Mouse (Mus musculus): ENCODE measurements around the gene Npepps. TPM values are rescaled to one million over a fixed set of nuclear protein-coding genes. Genes with fewer than 3 reads are reported as not detected.

The Npepps gene
- polyA plus RNA-seq, 2 experiments: 8.5 to 15.1 TPM

- Histone ChIP-seq H3K4me2 (ENCODE audit: low read depth) (no peak overlapping the region), H3K4me1 (replicated peaks; ENCODE audit: control insufficient read depth in 2 of 2, insufficient read depth in 2 of 2, low read length in 1 of 2) (no peaks in the 10 kb centered on the region), H3K9ac (replicated peaks) (no peak overlapping the region), H3K27me3 (ENCODE audit: control insufficient read depth, insufficient read depth, low read length) (no peaks in the 10 kb centered on the region), H3K4me3 (ENCODE audit: insufficient read depth in 1 of 2, low read depth in 2 of 2, low read length in 2 of 2) (no peak overlapping the region), H3K36me3 (replicated peaks; ENCODE audit: control insufficient read depth, insufficient read depth, low read depth) (no peaks in the 10 kb centered on the region), H3K27ac (no peak overlapping the region), H3K9me3 (ENCODE audit: control insufficient read depth, low read length) (no peaks in the 10 kb centered on the region)
- WGBS (ENCODE audit: insufficient replicate concordance): 54% methylated on average over 9 of the region's 9 CpGs
- DNase-seq (ENCODE audit: low read depth in 3 of 3, low spot score in 3 of 3) (no peak), ATAC-seq (ENCODE audit: insufficient read depth) (no peak)
- no peak for TF ChIP-seq EP300 (IDR thresholded peaks at IDR 0.05; ENCODE audit: low read depth)
- no peak for TF ChIP-seq CTCF (IDR thresholded peaks at IDR 0.05; ENCODE audit: low read depth)
Measured at GRCm38 (mm10) chr11:97285852-97286775, 5.7 kb upstream of the Npepps start.

- H3K27me3 ChIP-seq (ENCODE audit: control insufficient read depth, insufficient read depth, low read length): no peaks in the 10 kb centered on the region
- H3K36me3 ChIP-seq (replicated peaks; ENCODE audit: control insufficient read depth, insufficient read depth, low read depth): no peaks in the 10 kb centered on the region
- H3K4me1 ChIP-seq (replicated peaks; ENCODE audit: control insufficient read depth in 2 of 2, insufficient read depth in 2 of 2, low read length in 1 of 2): no peaks in the 10 kb centered on the region; a peak in 1 of 4 replicates
- TF ChIP-seq CTCF (IDR thresholded peaks at IDR 0.05; ENCODE audit: low read depth) (no peak), EP300 (IDR thresholded peaks at IDR 0.05; ENCODE audit: low read depth) (no peak)
- no peak overlapping the region for H3K4me2 ChIP-seq (ENCODE audit: low read depth)
- ATAC-seq (ENCODE audit: insufficient read depth): no peak
- WGBS (ENCODE audit: insufficient replicate concordance): 60% methylated on average over 4 of the region's 4 CpGs
- H3K9me3 ChIP-seq (ENCODE audit: control insufficient read depth, low read length): no peaks in the 10 kb centered on the region
- H3K27ac ChIP-seq: no peak overlapping the region
- no peak for DNase-seq (ENCODE audit: low read depth in 3 of 3, low spot score in 3 of 3)
- H3K4me3 ChIP-seq (ENCODE audit: insufficient read depth in 1 of 2, low read depth in 2 of 2, low read length in 2 of 2): no peak overlapping the region
- no peak overlapping the region for H3K9ac ChIP-seq (replicated peaks)
Measured at GRCm38 (mm10) chr11:97284854-97285253, 4.4 kb upstream of the Npepps start.

- Histone ChIP-seq H3K27ac (no peak overlapping the region), H3K36me3 (replicated peaks; ENCODE audit: control insufficient read depth, insufficient read depth, low read depth) (no peaks in the 10 kb centered on the region), H3K4me3 (ENCODE audit: insufficient read depth in 1 of 2, low read depth in 2 of 2, low read length in 2 of 2) (no peak overlapping the region), H3K4me1 (replicated peaks; ENCODE audit: control insufficient read depth in 2 of 2, insufficient read depth in 2 of 2, low read length in 1 of 2) (peaks cover 3 to 8% of the 10 kb centered on the region in 2 experiments), H3K27me3 (ENCODE audit: control insufficient read depth, insufficient read depth, low read length) (no peaks in the 10 kb centered on the region), H3K9me3 (ENCODE audit: control insufficient read depth, low read length) (no peaks in the 10 kb centered on the region), H3K9ac (replicated peaks) (no peak overlapping the region), H3K4me2 (ENCODE audit: low read depth) (no peak overlapping the region)
- no peak for DNase-seq (ENCODE audit: low read depth in 3 of 3, low spot score in 3 of 3)
- 72% methylated on average over 6 of the region's 6 CpGs for WGBS (ENCODE audit: insufficient replicate concordance)
- TF ChIP-seq CTCF (IDR thresholded peaks at IDR 0.05; ENCODE audit: low read depth) (no peak), EP300 (IDR thresholded peaks at IDR 0.05; ENCODE audit: low read depth) (no peak)
- ATAC-seq (ENCODE audit: insufficient read depth): no peak
Measured at GRCm38 (mm10) chr11:97282179-97282578, 1.7 kb upstream of the Npepps start.

GRCm38 (mm10) chr11:97279405-97280215 lies 828 bp downstream of the Npepps start:
- ATAC-seq (ENCODE audit: insufficient read depth) (peak; percentile 74), DNase-seq (ENCODE audit: low read depth in 3 of 3, low spot score in 3 of 3) (peak in 1 of 3 experiments; percentile 18)
- Histone ChIP-seq H3K4me1 (replicated peaks; ENCODE audit: control insufficient read depth in 2 of 2, insufficient read depth in 2 of 2, low read length in 1 of 2) (peaks cover 3 to 10% of the 10 kb centered on the region in 2 experiments), H3K27me3 (ENCODE audit: control insufficient read depth, insufficient read depth, low read length) (no peaks in the 10 kb centered on the region), H3K9me3 (ENCODE audit: control insufficient read depth, low read length) (no peaks in the 10 kb centered on the region), H3K36me3 (replicated peaks; ENCODE audit: control insufficient read depth, insufficient read depth, low read depth) (no peaks in the 10 kb centered on the region), H3K4me2 (ENCODE audit: low read depth) (peak overlapping the region; percentile 96), H3K9ac (replicated peaks) (peak overlapping the region; percentile 95), H3K4me3 (ENCODE audit: insufficient read depth in 1 of 2, low read depth in 2 of 2, low read length in 2 of 2) (peak overlapping the region; percentile 78 to 99), H3K27ac (peak overlapping the region; percentile 51)
- TF ChIP-seq EP300 (IDR thresholded peaks at IDR 0.05; ENCODE audit: low read depth) (no peak), CTCF (IDR thresholded peaks at IDR 0.05; ENCODE audit: low read depth) (no peak)
- under 1% methylated on average over 46 of the region's 64 CpGs for WGBS (ENCODE audit: insufficient replicate concordance)

GRCm38 (mm10) chr11:97279040-97279404 lies 1.4 kb downstream of the Npepps start:
- Histone ChIP-seq H3K9ac (replicated peaks) (peak overlapping the region; percentile 95), H3K9me3 (ENCODE audit: control insufficient read depth, low read length) (no peaks in the 10 kb centered on the region), H3K4me1 (replicated peaks; ENCODE audit: control insufficient read depth in 2 of 2, insufficient read depth in 2 of 2, low read length in 1 of 2) (peaks cover 3 to 10% of the 10 kb centered on the region in 2 experiments), H3K4me2 (ENCODE audit: low read depth) (peak overlapping the region; percentile 96), H3K4me3 (ENCODE audit: insufficient read depth in 1 of 2, low read depth in 2 of 2, low read length in 2 of 2) (peak overlapping the region; percentile 78 to 99), H3K27ac (no peak overlapping the region), H3K36me3 (replicated peaks; ENCODE audit: control insufficient read depth, insufficient read depth, low read depth) (no peaks in the 10 kb centered on the region), H3K27me3 (ENCODE audit: control insufficient read depth, insufficient read depth, low read length) (no peaks in the 10 kb centered on the region)
- WGBS (ENCODE audit: insufficient replicate concordance): 22% methylated on average over 11 of the region's 11 CpGs
- no peak for ATAC-seq (ENCODE audit: insufficient read depth)
- TF ChIP-seq CTCF (IDR thresholded peaks at IDR 0.05; ENCODE audit: low read depth) (no peak), EP300 (IDR thresholded peaks at IDR 0.05; ENCODE audit: low read depth) (no peak)
- no peak for DNase-seq (ENCODE audit: low read depth in 3 of 3, low spot score in 3 of 3)
